In the genomic region with DNA sequence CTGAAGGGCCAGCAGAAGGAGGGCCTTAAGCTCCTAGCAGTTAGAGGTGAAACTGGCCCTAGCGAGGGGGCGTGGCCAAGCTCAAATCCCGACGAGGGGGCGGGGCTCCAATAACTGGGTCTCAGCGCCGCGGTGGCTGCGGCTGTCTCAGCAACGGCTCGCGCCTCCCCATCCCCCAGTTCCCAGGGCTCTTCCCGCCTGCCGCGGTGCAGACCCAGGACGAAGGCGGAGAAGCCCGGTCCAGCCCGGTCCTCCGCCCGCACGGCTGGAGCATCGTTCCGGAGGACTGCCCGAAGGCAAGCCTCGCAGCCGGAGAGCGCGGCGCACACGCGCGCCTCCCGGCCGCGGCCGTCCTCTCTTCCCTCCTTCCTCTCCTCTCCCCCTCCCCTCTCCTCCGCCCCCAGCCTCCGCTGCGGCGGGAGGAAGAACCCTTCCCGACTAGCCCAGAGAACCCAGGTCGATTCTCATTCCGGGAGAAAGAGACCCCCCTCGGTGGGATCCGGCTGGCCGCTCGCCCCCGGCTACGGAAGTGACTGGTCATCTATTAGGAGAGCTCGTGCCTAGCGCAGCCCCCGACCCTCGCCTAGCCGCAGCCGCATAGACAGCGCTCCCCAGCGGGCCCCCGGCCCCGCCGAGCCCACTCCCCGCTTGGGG, we compare ENCODE assay signal across 9 mouse cellular contexts. TPM values are rescaled to one million over a fixed set of nuclear protein-coding genes. Genes with fewer than 3 reads are reported as not detected.
DNase-seq lines count a peak whose midpoint lies in the region; ATAC-seq and TF ChIP-seq lines count a peak whose summit lies in the region.
"Had no signal": no experiment of that assay in that cellular context is flagged by ENCODE, and none has a peak within 500 bp of the region (broad histone marks: within the 10 kb centered on the region; RNA-seq: fewer than 3 reads in every experiment).

No protein-coding gene starts in this region.

- H3K27me3 ChIP-seq in hindbrain, embryonic 16.5 days (replicated peaks; ENCODE audit: control insufficient read depth, insufficient read depth, low read length), result no peaks in the 10 kb centered on the region

- H3K9ac ChIP-seq in hindbrain, embryonic 16.5 days (ENCODE audit: low read depth, low read length), result peak overlapping the region; percentile 83

- 21% methylated on average over 42 of the region's 62 CpGs for WGBS in hindbrain, embryonic 16.5 days

- peak overlapping the region; percentile 86 for H3K4me3 ChIP-seq in gastrocnemius, adult 2 months
- peak overlapping the region; percentile 69 for H3K4me3 ChIP-seq in hindbrain, embryonic 16.5 days (ENCODE audit: low read length)

- ATAC-seq in hindbrain, embryonic 16.5 days, result peak; percentile 93

- no peak for TF ChIP-seq CTCF in gastrocnemius, adult 2 months (IDR thresholded peaks at IDR 0.05)

- peak; percentile 53 for DNase-seq in WW6 (ENCODE audit: low read depth, low spot score)
- DNase-seq in cerebellum, postnatal 36 days, result peak; percentile 86 to 90
- peak; percentile 89 for DNase-seq in gastrocnemius, adult 2 months
- DNase-seq in left cerebral cortex, adult 11 months (ENCODE audit: low spot score), result peak; percentile 55
- peak; percentile 90 for DNase-seq in lung, postnatal 36 days
- DNase-seq in right cerebral cortex, adult 18-20 months, result peak; percentile 79
- peak; percentile 16 for DNase-seq in urinary bladder, postnatal 10 days (ENCODE audit: low spot score)

- H3K9me3 ChIP-seq in hindbrain, embryonic 16.5 days (ENCODE audit: control insufficient read depth, low read length), result no peaks in the 10 kb centered on the region

- H3K4me2 ChIP-seq in hindbrain, embryonic 16.5 days (ENCODE audit: low read length), result peak overlapping the region; percentile 79

- intact Hi-C loops in gastrocnemius, adult 2 months (cut with DNase I), result loop anchor here (5.0 kb wide), 1 partner anchor 50 kb away; the partner anchor contains the start of gene Tsr2

- H3K36me3 ChIP-seq in hindbrain, embryonic 16.5 days (ENCODE audit: control insufficient read depth, insufficient read depth, low read length), result no peaks in the 10 kb centered on the region

- peaks cover 14% of the 10 kb centered on the region for H3K4me1 ChIP-seq in hindbrain, embryonic 16.5 days (ENCODE audit: control insufficient read depth, insufficient read depth, low read depth, low read length)

- H3K27ac ChIP-seq in gastrocnemius, adult 2 months, result peak overlapping the region; percentile 76
- H3K27ac ChIP-seq in hindbrain, embryonic 16.5 days (ENCODE audit: low read depth, low read length), result peak overlapping the region; percentile 92
- H3K27ac ChIP-seq: macrophage had no signal

RNA-seq across cellular contexts. Expression of gene Fgd1, which starts 1.0 kb away (rescaled TPM):
- total RNA-seq in gastrocnemius, adult 2 months (2021), result 1 to 10 TPM; 1.3 to 2.1 TPM
- 12.8 and 15.6 TPM in 2 replicates for polyA plus RNA-seq in hindbrain, embryonic 16.5 days (2015; fragmentation: Nextera tagmentation; extraction: Ambion mirVana)

RNA-seq across cellular contexts. Expression of gene Gnl3l, which starts 29.8 kb away (rescaled TPM):
- 10 to 100 TPM; 37.0 to 49.5 TPM for total RNA-seq in gastrocnemius, adult 2 months (2021)
- 80.7 and 80.9 TPM in 2 replicates for polyA plus RNA-seq in hindbrain, embryonic 16.5 days (2015; fragmentation: Nextera tagmentation; extraction: Ambion mirVana)

RNA-seq across cellular contexts. Expression of gene Tsr2, which starts 49.4 kb away (rescaled TPM):
- 1 to 10 TPM; 7.6 to 9.0 TPM for total RNA-seq in gastrocnemius, adult 2 months (2021)
- 38.7 and 39.1 TPM in 2 replicates for polyA plus RNA-seq in hindbrain, embryonic 16.5 days (2015; fragmentation: Nextera tagmentation; extraction: Ambion mirVana)

Comparison
In these comparisons a context has a peak if more than half of its experiments do, and no peak if none do; other contexts are left out.
1. Peak in every context shown above with its lines: DNase-seq, ATAC-seq, H3K4me3 ChIP-seq and H3K27ac ChIP-seq.
2. DNase-seq: peak in every context shown above with its lines; median percentile 90 in lung, postnatal 36 days; 89 in gastrocnemius, adult 2 months; 88 in cerebellum, postnatal 36 days; 79 in right cerebral cortex, adult 18-20 months; 55 in left cerebral cortex, adult 11 months; 53 in WW6; 16 in urinary bladder, postnatal 10 days.